Mouse (Mus musculus) CH12.LX (cell line): ENCODE results near the gene Kcnd3. TPM values are rescaled to one million over a fixed set of nuclear protein-coding genes. Genes with fewer than 3 reads are reported as not detected.

Experiments
- DNase-seq: peaks from one replicate; pipeline ENCODE4 v3.0.0-alpha.2; 2013; ENCODE audit errors: extremely low read depth
- H3K27ac ChIP-seq: 2 replicates; pipeline ENCODE4 v1.5.1; 2012; ENCODE audit warnings: low read depth, mild to moderate bottlenecking, control low read depth, moderate library complexity; ENCODE audit not compliant: insufficient read depth
- H3K27me3 ChIP-seq: replicated peaks from 2 replicates; pipeline ENCODE3; 2012; ENCODE audit warnings: inconsistent platforms
- H3K36me3 ChIP-seq, 2 experiments: replicated peaks in 1 of 2; 2 replicates each; pipeline versions ENCODE3 to v1.6.1; 2012; ENCODE audit warnings: inconsistent platforms in 1 of 2, low read length in 1 of 2, mild to moderate bottlenecking in 1 of 2, mixed read lengths in 1 of 2, moderate library complexity in 1 of 2; ENCODE audit not compliant: control insufficient read depth in 1 of 2, insufficient read depth in 1 of 2
- H3K4me1 ChIP-seq, 2 experiments: 2 replicates each; pipeline ENCODE4 v1.6.1; 2012; ENCODE audit warnings: inconsistent platforms in 1 of 2, moderate library complexity in 1 of 2; ENCODE audit not compliant: insufficient read depth in 2 of 2, control insufficient read depth in 1 of 2
- H3K4me2 ChIP-seq: 2 replicates; pipeline ENCODE4 v1.6.1; 2012; ENCODE audit warnings: low read depth, mild to moderate bottlenecking, control low read depth; ENCODE audit not compliant: poor library complexity, insufficient read depth, severe bottlenecking
- H3K4me3 ChIP-seq, 3 experiments: fragments of 150-350 bp in 1 of 3; sonication (generic) in 1 of 3; replicated peaks in 1 of 3; 2 replicates each; pipeline versions ENCODE3 to v1.5.1; 2011 to 2012; ENCODE audit warnings: low read depth in 2 of 3, low read length in 2 of 3, mild to moderate bottlenecking in 2 of 3, moderate library complexity in 2 of 3, control low read depth in 1 of 3, improper control_type of control experiment in 1 of 3, inconsistent platforms in 1 of 3, mixed read lengths in 1 of 3; ENCODE audit not compliant: poor library complexity in 1 of 3
- H3K79me2 ChIP-seq: replicated peaks from 2 replicates; pipeline ENCODE4 v1.6.1; 2012; ENCODE audit warnings: mild to moderate bottlenecking, moderate library complexity; ENCODE audit not compliant: control insufficient read depth, poor library complexity, insufficient read depth, severe bottlenecking; ENCODE audit errors: extremely low read depth
- H3K9ac ChIP-seq: 2 replicates; pipeline ENCODE4 v1.6.1; 2012; ENCODE audit warnings: low read depth, mild to moderate bottlenecking, control low read depth, moderate library complexity; ENCODE audit not compliant: insufficient read depth
- H3K9me3 ChIP-seq: replicated peaks from 2 replicates; pipeline ENCODE3; 2012; ENCODE audit warnings: low read length, inconsistent platforms, mixed read lengths
- BHLHE40 ChIP-seq: IDR thresholded peaks from 2 replicates; pipeline ENCODE4 v1.6.1; 2011; ENCODE audit warnings: mild to moderate bottlenecking, low read depth, low read length, improper control_type of control experiment
- CHD2 ChIP-seq: IDR thresholded peaks from 2 replicates; pipeline ENCODE4 v1.6.1; 2011; ENCODE audit warnings: low read length, improper control_type of control experiment
- ELF1 ChIP-seq: IDR thresholded peaks from 2 replicates; pipeline ENCODE4 v1.6.1; 2014; ENCODE audit warnings: low read depth, mild to moderate bottlenecking, inconsistent platforms, low read length, improper control_type of control experiment
- EP300 ChIP-seq: IDR thresholded peaks from 2 replicates; pipeline ENCODE4 v1.6.1; 2011; ENCODE audit warnings: low read length, improper control_type of control experiment
- ETS1 ChIP-seq: conservative IDR thresholded peaks from 2 replicates; pipeline ENCODE4 v1.6.1; 2012; ENCODE audit warnings: low read depth, mild to moderate bottlenecking, inconsistent platforms, low read length, improper control_type of control experiment, moderate library complexity
- IRF4 ChIP-seq: IDR thresholded peaks from 2 replicates; pipeline ENCODE4 v1.6.1; 2014; ENCODE audit warnings: low read depth, mild to moderate bottlenecking, inconsistent platforms, low read length, improper control_type of control experiment
- JUN ChIP-seq: IDR thresholded peaks from 2 replicates; pipeline ENCODE4 v1.6.1; 2011; ENCODE audit warnings: low read depth, mild to moderate bottlenecking, low read length, improper control_type of control experiment, moderate library complexity; ENCODE audit not compliant: insufficient read depth
- KAT2A ChIP-seq: IDR thresholded peaks from 2 replicates; pipeline ENCODE4 v1.6.1; 2012; ENCODE audit warnings: low read length, improper control_type of control experiment, inconsistent platforms; ENCODE audit not compliant: insufficient replicate concordance
- MAZ ChIP-seq: IDR thresholded peaks from 2 replicates; pipeline ENCODE4 v1.6.1; 2012; ENCODE audit warnings: low read depth, mild to moderate bottlenecking, inconsistent platforms, low read length, improper control_type of control experiment, moderate library complexity
- NELFE ChIP-seq: IDR thresholded peaks from 2 replicates; pipeline ENCODE4 v1.6.1; 2011; ENCODE audit warnings: low read depth, low read length, improper control_type of control experiment
- PAX5 ChIP-seq: IDR thresholded peaks from 2 replicates; pipeline ENCODE4 v1.6.1; 2012; ENCODE audit warnings: low read length, inconsistent platforms, mixed read lengths
- POLR2AphosphoS2 ChIP-seq: IDR thresholded peaks from 2 replicates; pipeline ENCODE4 v1.6.1; 2011; ENCODE audit warnings: low read depth, low read length, improper control_type of control experiment
- RAD21 ChIP-seq: IDR thresholded peaks from 2 replicates; pipeline ENCODE4 v1.6.1; 2011; ENCODE audit warnings: low read depth, mild to moderate bottlenecking, low read length, improper control_type of control experiment, moderate library complexity
- RCOR1 ChIP-seq: conservative IDR thresholded peaks from 2 replicates; pipeline ENCODE4 v1.6.1; 2012; ENCODE audit warnings: low read depth, mild to moderate bottlenecking, inconsistent platforms, low read length, improper control_type of control experiment
- SMC3 ChIP-seq: IDR thresholded peaks from 2 replicates; pipeline ENCODE4 v1.6.1; 2011; ENCODE audit warnings: low read depth, low read length, improper control_type of control experiment
- UBTF ChIP-seq: IDR thresholded peaks from 2 replicates; pipeline ENCODE4 v1.6.1; 2012; ENCODE audit warnings: low read depth, mild to moderate bottlenecking, inconsistent platforms, low read length, improper control_type of control experiment, moderate library complexity
- USF1 ChIP-seq: IDR thresholded peaks from 2 replicates; pipeline ENCODE4 v1.6.1; 2014; ENCODE audit warnings: low read depth, mild to moderate bottlenecking, inconsistent platforms, low read length, improper control_type of control experiment
- ZC3H11A ChIP-seq: IDR thresholded peaks from 2 replicates; pipeline ENCODE4 v1.6.1; 2012; ENCODE audit warnings: low read depth, mild to moderate bottlenecking, inconsistent platforms, low read length, improper control_type of control experiment
- ZNF384 ChIP-seq: IDR thresholded peaks from 2 replicates; pipeline ENCODE4 v1.6.1; 2012; ENCODE audit warnings: low read depth, low read length, improper control_type of control experiment, inconsistent platforms
- dilution Hi-C: fragments of 300-500 bp; cut with MboI; formaldehyde crosslinking; loops from 2 replicates; pipeline ENCODE4 v1.14.3; 2020; ENCODE audit warnings: low sequenced_read_pairs; ENCODE audit not compliant: extremely low pct_unique_long_range_greater_than_20kb, extremely low pct_ligation_motif_present
- in situ Hi-C: fragments of 300-500 bp; cut with MboI; formaldehyde crosslinking; loops from 3 replicates; pipeline ENCODE4 v1.14.3; 2019; ENCODE audit warnings: low sequenced_read_pairs, low pct_ligation_motif_present, low pct_unique_long_range_greater_than_20kb, mixed read lengths
- polyA plus RNA-seq: library from polyadenylated mRNA; unstranded; fragments of >175 nt; gene quantifications from 2 replicates; pipeline ENCODE4 v1.2.1, GENCODE M21; 2012; ENCODE audit warnings: low read depth; ENCODE audit not compliant: insufficient read length
- total RNA-seq, 2 experiments: library from RNA; depleted of rRNA; stranded (reverse); fragments of 300-350 nt in 1 of 2; fragments of >200 nt in 1 of 2; gene quantifications; 2 replicates each; pipeline ENCODE4 v1.2.3; 2012 to 2014

Gene Kcnd3
- total and polyA plus RNA-seq, 3 experiments = not detected

DNA sequence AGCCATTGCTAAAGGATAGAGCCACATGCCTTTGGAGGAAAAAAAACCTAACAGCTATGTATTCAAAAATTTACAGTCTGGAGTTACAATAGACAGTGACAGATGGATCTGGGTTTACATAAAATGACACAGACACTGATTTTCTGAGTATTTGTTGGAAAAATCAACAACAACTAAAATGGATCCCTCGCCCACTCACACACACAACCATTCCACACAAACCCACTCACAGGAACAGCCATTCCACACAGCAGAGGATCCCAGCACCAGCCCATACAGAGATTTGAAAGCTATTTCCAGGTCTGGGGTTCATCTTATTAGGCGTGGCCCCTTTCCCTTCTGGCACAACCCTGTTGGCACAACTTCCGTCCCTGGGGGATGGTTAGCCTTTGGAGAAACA, 156.7 kb downstream of the Kcnd3 start:
- H3K9me3 ChIP-seq = no peaks in the 10 kb centered on the region
- dilution Hi-C loops = no loop called here
- no peak for TF ChIP-seq POLR2AphosphoS2
- no peak for TF ChIP-seq RAD21
- TF ChIP-seq NELFE = no peak
- TF ChIP-seq ETS1 = no peak
- no peak for TF ChIP-seq BHLHE40
- H3K4me3 ChIP-seq = no peak overlapping the region
- no peaks in the 10 kb centered on the region for H3K4me1 ChIP-seq
- no peak overlapping the region for H3K27ac ChIP-seq
- in situ Hi-C loops = no loop called here
- no peaks in the 10 kb centered on the region for H3K79me2 ChIP-seq
- no peaks in the 10 kb centered on the region for H3K36me3 ChIP-seq
- H3K27me3 ChIP-seq = peaks cover 89% of the 10 kb centered on the region
- no peak for DNase-seq
- no peak overlapping the region for H3K4me2 ChIP-seq
- no peak overlapping the region for H3K9ac ChIP-seq

DNA sequence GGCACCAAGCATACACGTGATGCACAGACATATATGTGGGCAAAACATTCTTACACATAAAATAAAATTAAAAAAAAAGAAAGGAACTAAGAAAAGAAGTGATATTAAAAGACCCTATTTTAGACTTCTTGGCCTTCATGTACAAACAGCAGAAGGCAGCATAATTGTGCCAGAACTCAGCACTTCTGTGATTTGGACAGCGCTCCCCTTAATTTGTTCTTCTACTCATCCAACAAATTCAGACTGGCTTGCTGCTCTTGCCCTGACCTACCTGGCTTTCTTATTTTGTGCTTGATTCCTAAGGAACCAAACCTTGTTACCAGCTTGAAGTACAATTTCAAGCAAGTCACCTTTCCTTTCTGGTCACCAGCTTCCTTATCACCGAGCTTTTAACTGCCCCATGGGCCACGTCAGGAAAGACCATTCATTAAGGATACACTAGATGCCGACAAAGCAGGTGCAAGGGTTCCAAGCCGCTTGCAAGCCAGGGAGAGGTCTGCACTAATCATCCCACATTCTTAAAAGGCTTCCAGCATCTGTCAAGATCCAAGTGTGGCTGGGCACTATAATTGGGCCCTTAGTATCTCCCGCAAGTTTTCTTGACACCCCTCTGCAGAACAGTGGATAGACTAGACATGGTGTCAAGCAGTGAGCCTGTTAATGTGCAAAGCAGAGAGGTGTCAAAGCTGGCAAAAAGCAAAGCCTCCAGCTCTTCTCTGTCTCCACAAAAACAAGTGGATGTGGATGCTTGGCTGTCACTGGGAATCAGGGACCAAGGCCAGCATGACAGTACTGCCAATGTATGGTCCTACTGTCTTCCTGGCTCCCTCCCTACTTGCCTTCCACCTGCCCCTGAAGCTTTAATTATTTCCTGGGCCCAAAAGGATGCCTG, 159.6 kb downstream of the Kcnd3 start:
- in situ Hi-C loops = no loop called here
- no peak overlapping the region for H3K4me3 ChIP-seq
- TF ChIP-seq IRF4 = no peak
- TF ChIP-seq JUN = no peak
- TF ChIP-seq MAZ = no peak
- TF ChIP-seq SMC3 = no peak
- no peak for TF ChIP-seq ZNF384
- no peak for TF ChIP-seq EP300
- TF ChIP-seq ZC3H11A = no peak
- TF ChIP-seq ETS1 = no peak
- no peak for TF ChIP-seq KAT2A
- TF ChIP-seq POLR2AphosphoS2 = no peak
- TF ChIP-seq RCOR1 = no peak
- no peak for TF ChIP-seq CHD2
- TF ChIP-seq ELF1 = no peak
- no peak for TF ChIP-seq PAX5
- TF ChIP-seq USF1 = no peak
- TF ChIP-seq UBTF = no peak
- TF ChIP-seq, all 38 proteins: peak for 0
- Histone ChIP-seq H3K79me2 (no peaks in the 10 kb centered on the region), H3K27me3 (peaks cover 93% of the 10 kb centered on the region), H3K4me2 (no peak overlapping the region), H3K4me1 (no peaks in the 10 kb centered on the region), H3K9ac (no peak overlapping the region), H3K36me3 (no peaks in the 10 kb centered on the region), H3K9me3 (no peaks in the 10 kb centered on the region), H3K27ac (no peak overlapping the region)
- dilution Hi-C loops = no loop called here
- no peak for DNase-seq
